Mouse (Mus musculus) frontal cortex, postnatal 10 days (tissue): ENCODE measurements at regions not wholly inside any gene's neighbourhood (a gene's known extent, or its start where the extent isn't known, plus 50 kb on each side); places are given as distances from the start of the nearest gene placed in this dataset.
A peak's percentile ranks its signal among the peaks of the same experiment; 100 is the strongest.

Source experiments
- DNase-seq, 2 experiments: peaks; one replicate each; pipeline ENCODE4 v3.0.0; 2022; ENCODE audit warnings: low spot score in 2 of 2, mixed read lengths in 1 of 2

GRCm38 (mm10) chr10:116653511-116653945 lies 72.2 kb upstream of the Cnot2 start:
- DNase-seq = peak; percentile 25

GRCm38 (mm10) chr10:116649287-116649686 lies 68.0 kb upstream of the Cnot2 start:
- no peak for DNase-seq

GRCm38 (mm10) chr10:116646035-116646434 lies 64.7 kb upstream of the Cnot2 start:
- DNase-seq = no peak

GRCm38 (mm10) chr10:116645631-116646030 lies 64.3 kb upstream of the Cnot2 start:
- DNase-seq = no peak

GRCm38 (mm10) chr10:116645108-116645507 lies 63.8 kb upstream of the Cnot2 start:
- DNase-seq = no peak
